Mouse (Mus musculus): ENCODE measurements around the gene Alyref. TPM values are rescaled to one million over a fixed set of nuclear protein-coding genes. Genes with fewer than 3 reads are reported as not detected.

Alyref gene
- 271 and 273 TPM in 2 replicates for polyA plus RNA-seq (2015; fragmentation: Nextera tagmentation; extraction: Ambion mirVana)

DNA sequence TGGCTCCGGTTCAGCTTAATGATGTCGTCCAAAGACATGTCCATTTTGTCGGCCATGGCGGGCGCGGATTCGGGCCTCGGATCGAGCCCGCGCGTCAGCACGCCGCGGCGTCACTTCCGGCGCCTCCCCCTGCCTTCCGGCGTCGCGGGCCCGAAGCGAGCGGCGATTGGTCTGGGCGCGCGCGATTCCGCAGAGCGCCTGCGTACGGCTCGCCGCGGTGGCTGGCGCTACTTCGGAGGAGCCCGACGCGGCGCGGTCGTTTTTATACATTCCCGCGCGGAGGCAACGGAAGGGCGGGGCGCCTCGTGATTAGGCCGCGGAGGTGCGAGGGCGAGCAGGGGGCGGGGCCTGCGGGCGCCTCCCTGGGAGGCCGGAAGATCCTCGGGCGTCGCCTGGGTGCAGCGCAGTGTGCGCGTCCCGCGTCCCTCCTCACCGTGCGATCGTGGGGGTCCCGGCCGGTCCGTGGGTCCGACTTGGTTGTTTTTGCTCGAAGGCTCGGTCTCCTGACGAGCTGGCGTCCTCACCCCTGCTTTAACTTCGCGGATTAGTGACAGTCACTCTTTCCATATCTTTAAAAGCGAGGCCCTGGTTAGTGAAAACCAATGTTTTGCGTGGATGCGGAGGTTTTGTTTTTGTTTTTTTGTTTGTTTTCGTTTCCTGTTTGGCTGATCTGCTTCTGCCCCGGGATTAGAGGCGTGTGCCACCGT lies at the start of gene Alyref, which contains the start of gene Anapc11:
Alyref (minus strand) TSS at position 83 of the 707 bp plus-strand sequence.
Anapc11 (plus strand) TSS at position 139 of the 707 bp plus-strand sequence.

GRCm38 (mm10) chr11:120643601-120643987 lies 45.4 kb upstream of the Alyref start, which contains the start of gene Pycr1:
TSS of gene Pycr1 (minus strand) at chr11:120643769.

GRCm38 (mm10) chr11:120633520-120634343 lies 35.6 kb upstream of the Alyref start, which contains the start of gene Mafg:
TSS of gene Mafg (minus strand) at chr11:120633600.

DNA sequence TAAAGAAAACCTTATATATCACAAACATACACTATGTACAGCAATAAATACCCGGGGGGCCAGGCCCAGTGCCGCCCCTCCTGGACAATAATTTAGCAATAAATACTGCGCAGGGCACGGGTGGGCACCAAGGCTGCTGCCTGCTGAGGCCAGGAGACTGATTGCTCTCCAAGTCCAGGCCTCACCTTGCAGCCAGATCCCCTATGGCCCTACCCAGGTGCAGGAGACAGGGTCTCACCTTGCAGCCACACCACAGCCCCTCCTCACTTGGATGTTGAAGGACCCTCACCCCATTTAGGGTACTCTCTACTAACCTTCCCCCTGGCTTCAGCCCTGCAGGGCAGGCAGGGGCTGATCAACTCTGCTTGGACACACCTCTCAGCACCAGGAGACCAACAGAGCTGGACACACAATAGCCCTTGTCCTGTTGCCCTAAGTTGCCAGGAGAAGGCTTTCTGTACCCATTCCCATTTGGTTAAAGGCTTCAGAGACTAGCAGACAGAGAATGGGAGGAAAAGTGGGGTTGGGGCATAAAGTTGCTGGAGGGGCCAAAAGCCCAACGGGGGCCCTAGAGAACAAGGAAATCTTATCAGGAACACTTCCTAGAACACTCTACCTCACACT lies 27.1 kb upstream of the Alyref start, which contains the start of gene Sirt7:
Sirt7 (minus strand) TSS at position 89 of the 624 bp plus-strand sequence.

DNA sequence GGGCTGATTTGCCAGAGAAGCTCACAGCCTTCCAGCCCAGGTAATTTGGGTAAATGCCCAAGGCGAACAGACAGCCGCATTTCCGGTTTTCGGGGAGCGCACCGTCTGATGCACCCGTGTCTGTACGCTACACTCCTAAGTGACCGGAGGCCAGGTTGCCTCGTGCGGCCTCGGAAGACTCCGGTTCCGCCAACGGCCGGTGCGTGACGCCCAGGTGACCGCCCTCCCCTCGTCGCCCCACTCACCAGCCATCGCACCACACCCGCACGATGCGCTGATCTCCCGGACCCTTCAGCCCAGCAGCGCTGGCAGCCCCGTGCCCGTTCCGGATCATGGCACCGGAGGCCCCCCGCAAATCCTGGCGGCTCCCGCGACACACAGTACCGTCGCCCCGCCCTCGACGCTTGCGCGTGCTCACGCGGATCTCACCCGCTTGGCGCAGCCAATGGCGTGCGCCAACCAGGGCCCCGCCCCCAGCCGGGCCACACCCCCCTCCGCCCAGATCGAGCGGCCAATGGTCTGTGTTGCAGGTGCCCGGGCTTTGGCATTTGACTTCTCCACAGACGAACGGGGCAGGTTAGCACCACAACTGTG lies 19.5 kb upstream of the Alyref start, which contains the start of gene Pcyt2:
Pcyt2 (minus strand) TSS at position 418 of the 594 bp plus-strand sequence.

DNA sequence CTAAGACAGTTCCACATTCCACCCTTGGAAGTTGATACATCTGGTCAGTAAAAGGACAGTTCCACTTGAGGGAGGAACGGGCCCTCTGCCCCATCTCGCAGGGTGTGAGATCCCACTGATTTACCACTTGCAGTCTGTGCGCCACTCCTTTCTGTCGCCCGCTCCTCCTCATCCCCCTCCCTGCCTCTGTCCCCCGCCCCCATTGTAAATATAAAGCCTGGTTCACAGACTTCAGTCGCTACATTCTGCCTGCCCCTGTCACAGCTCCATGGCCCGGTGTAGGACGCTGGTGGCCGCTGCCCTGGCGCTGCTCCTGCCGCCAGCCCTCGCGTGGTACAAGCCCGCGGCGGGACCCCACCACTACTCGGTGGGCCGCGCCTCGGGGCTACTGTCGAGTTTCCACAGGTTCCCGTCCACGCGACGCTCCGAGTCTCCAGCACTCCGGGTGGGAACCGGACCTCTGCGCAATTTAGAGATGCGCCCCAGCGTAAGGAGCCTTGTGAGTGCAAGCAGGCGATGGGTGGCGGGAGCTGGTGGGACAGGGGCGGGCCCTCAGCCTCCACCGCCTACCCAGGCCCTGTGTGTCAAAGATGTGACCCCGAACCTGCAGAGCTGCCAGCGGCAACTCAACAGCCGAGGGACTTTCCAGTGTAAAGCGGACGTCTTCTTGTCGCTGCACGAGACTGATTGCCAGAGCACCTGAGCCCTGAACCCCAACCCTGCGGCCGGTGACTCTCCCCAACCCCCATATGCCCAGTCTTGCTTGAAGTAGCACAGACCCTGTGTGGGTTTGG lies 10.3 kb upstream of the Alyref start, which contains the start of gene Npb:
Npb (plus strand) TSS at position 237 of the 794 bp plus-strand sequence.

GRCm38 (mm10) chr11:120581490-120582267 lies 16.5 kb downstream of the Alyref start, which contains the start of gene Arhgdia:
TSS of gene Arhgdia (minus strand) at chr11:120581624.

GRCm38 (mm10) chr11:120572752-120573584 lies 25.2 kb downstream of the Alyref start, which contains the start of gene P4hb:
TSS of gene P4hb (minus strand) at chr11:120573253.

GRCm38 (mm10) chr11:120550810-120551440 lies 47.2 kb downstream of the Alyref start, which contains the start of gene Ppp1r27:
TSS of gene Ppp1r27 (minus strand) at chr11:120551132.

DNA sequence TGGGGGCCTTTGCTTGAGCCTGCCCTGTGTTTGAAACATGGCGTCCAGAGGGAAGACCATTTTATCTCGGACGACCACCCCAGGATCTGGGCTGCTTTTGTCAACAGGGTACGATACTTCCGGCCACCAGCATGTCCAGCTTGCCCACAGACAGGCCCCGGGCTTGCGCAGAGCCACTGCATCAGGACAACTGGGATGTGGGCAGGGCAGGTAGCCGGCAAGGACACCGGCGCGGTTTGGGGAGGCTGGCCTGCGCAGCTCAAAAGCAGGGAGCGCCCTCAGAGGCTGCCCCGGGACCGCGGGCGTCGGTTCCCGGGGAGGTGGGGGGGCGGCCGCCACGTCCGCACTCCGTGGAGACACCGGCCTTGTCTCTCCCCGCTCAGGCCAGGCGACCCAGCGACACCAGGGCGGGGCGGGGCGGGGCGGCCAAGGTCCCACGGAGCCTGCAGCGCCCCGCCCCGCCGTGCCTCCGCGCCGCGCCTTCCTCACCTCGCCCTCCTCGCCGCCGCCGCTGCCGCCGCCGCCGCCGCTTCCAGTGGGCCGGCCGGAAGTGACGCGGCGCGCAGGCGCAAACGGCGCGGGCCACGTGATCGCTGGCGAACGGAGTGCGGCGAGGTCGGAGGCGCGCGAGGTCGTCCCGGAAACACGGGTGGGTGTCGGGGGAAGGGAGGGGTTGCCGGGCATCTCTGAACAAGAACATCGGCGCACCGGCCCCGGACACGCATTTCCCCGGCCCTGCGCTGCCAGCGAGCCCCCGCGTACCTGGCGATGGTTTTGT lies 48.8 kb downstream of the Alyref start, which contains the start of gene Mcrip1:
Mcrip1 (minus strand) TSS at position 560 of the 778 bp plus-strand sequence.

Small RNA genes within 50 kb of the gene (microRNA-seq; reads per million reads assigned to microRNA genes)
- gene Mir6936 (ENCODE audit: borderline replicate concordance, insufficient number of aligned reads) = not detected

Other genes with a start within 250 kb of the Alyref start
- gene Actg1, start 249.8 kb downstream of the Alyref start, polyA plus RNA-seq (2015; fragmentation: Nextera tagmentation; extraction: Ambion mirVana) = 924 and 1,111 TPM in 2 replicates
- gene Fscn2, start 236.8 kb downstream of the Alyref start, polyA plus RNA-seq (2015; fragmentation: Nextera tagmentation; extraction: Ambion mirVana) = 0.49 and 0.69 TPM in 2 replicates
- 15.2 and 21.4 TPM in 2 replicates for gene Faap100, start 219.6 kb downstream of the Alyref start, polyA plus RNA-seq (2015; fragmentation: Nextera tagmentation; extraction: Ambion mirVana)
- gene Nploc4, start 160.7 kb downstream of the Alyref start, polyA plus RNA-seq (2015; fragmentation: Nextera tagmentation; extraction: Ambion mirVana) = 20.4 and 26.7 TPM in 2 replicates
- not detected in 2 replicates for gene Tspan10, start 155.7 kb downstream of the Alyref start, polyA plus RNA-seq (2015; fragmentation: Nextera tagmentation; extraction: Ambion mirVana)
- not detected in 2 replicates for gene Pde6g, start 144.9 kb downstream of the Alyref start, polyA plus RNA-seq (2015; fragmentation: Nextera tagmentation; extraction: Ambion mirVana)
- gene Oxld1, start 140.3 kb downstream of the Alyref start, polyA plus RNA-seq (2015; fragmentation: Nextera tagmentation; extraction: Ambion mirVana) = 54.3 and 83.5 TPM in 2 replicates
- gene Ccdc137, start 140.2 kb downstream of the Alyref start, polyA plus RNA-seq (2015; fragmentation: Nextera tagmentation; extraction: Ambion mirVana) = 17.7 and 21.3 TPM in 2 replicates
- gene Arl16, start 130.8 kb downstream of the Alyref start, polyA plus RNA-seq (2015; fragmentation: Nextera tagmentation; extraction: Ambion mirVana) = 38.6 and 47.5 TPM in 2 replicates
- 164 and 216 TPM in 2 replicates for gene Mrpl12, start 113.8 kb downstream of the Alyref start, polyA plus RNA-seq (2015; fragmentation: Nextera tagmentation; extraction: Ambion mirVana)
- gene Slc25a10, start 106.5 kb downstream of the Alyref start, polyA plus RNA-seq (2015; fragmentation: Nextera tagmentation; extraction: Ambion mirVana) = 37.8 and 83.2 TPM in 2 replicates
- gene Gcgr, start 67.7 kb downstream of the Alyref start, polyA plus RNA-seq (2015; fragmentation: Nextera tagmentation; extraction: Ambion mirVana) = 2.4 and 2.5 TPM in 2 replicates
- 173 and 184 TPM in 2 replicates for gene Mcrip1, start 48.6 kb downstream of the Alyref start, polyA plus RNA-seq (2015; fragmentation: Nextera tagmentation; extraction: Ambion mirVana)
- 0.39 and 1.3 TPM in 2 replicates for gene Ppp1r27, start 47.2 kb downstream of the Alyref start, polyA plus RNA-seq (2015; fragmentation: Nextera tagmentation; extraction: Ambion mirVana)
- 393 and 466 TPM in 2 replicates for gene P4hb, start 25.1 kb downstream of the Alyref start, polyA plus RNA-seq (2015; fragmentation: Nextera tagmentation; extraction: Ambion mirVana)
- gene Arhgdia, start 16.7 kb downstream of the Alyref start, polyA plus RNA-seq (2015; fragmentation: Nextera tagmentation; extraction: Ambion mirVana) = 318 and 341 TPM in 2 replicates
- 152 and 197 TPM in 2 replicates for gene Anapc11, start 56 bp upstream of the Alyref start, polyA plus RNA-seq (2015; fragmentation: Nextera tagmentation; extraction: Ambion mirVana)
- gene Npb, start 10.1 kb upstream of the Alyref start, polyA plus RNA-seq (2015; fragmentation: Nextera tagmentation; extraction: Ambion mirVana) = 1.7 and 3.3 TPM in 2 replicates
- gene Pcyt2, start 19.6 kb upstream of the Alyref start, polyA plus RNA-seq (2015; fragmentation: Nextera tagmentation; extraction: Ambion mirVana) = 62.0 and 82.8 TPM in 2 replicates
- 33.3 and 62.9 TPM in 2 replicates for gene Sirt7, start 26.9 kb upstream of the Alyref start, polyA plus RNA-seq (2015; fragmentation: Nextera tagmentation; extraction: Ambion mirVana)
- 18.1 and 19.0 TPM in 2 replicates for gene Mafg, start 35.2 kb upstream of the Alyref start, polyA plus RNA-seq (2015; fragmentation: Nextera tagmentation; extraction: Ambion mirVana)
- gene Pycr1, start 45.4 kb upstream of the Alyref start, polyA plus RNA-seq (2015; fragmentation: Nextera tagmentation; extraction: Ambion mirVana) = 5.8 and 9.0 TPM in 2 replicates
- 0.22 and 0.95 TPM in 2 replicates for gene Myadml2, start 49.8 kb upstream of the Alyref start, polyA plus RNA-seq (2015; fragmentation: Nextera tagmentation; extraction: Ambion mirVana)
- gene Notum, start 62.8 kb upstream of the Alyref start, polyA plus RNA-seq (2015; fragmentation: Nextera tagmentation; extraction: Ambion mirVana) = 6.2 and 6.7 TPM in 2 replicates
- 103 and 122 TPM in 2 replicates for gene Aspscr1, start 74.6 kb upstream of the Alyref start, polyA plus RNA-seq (2015; fragmentation: Nextera tagmentation; extraction: Ambion mirVana)
- gene Cenpx, start 115.4 kb upstream of the Alyref start, polyA plus RNA-seq (2015; fragmentation: Nextera tagmentation; extraction: Ambion mirVana) = 228 and 364 TPM in 2 replicates
- 22.0 and 34.8 TPM in 2 replicates for gene Lrrc45, start 115.6 kb upstream of the Alyref start, polyA plus RNA-seq (2015; fragmentation: Nextera tagmentation; extraction: Ambion mirVana)
- 18.1 and 52.1 TPM in 2 replicates for gene Rac3, start 123.1 kb upstream of the Alyref start, polyA plus RNA-seq (2015; fragmentation: Nextera tagmentation; extraction: Ambion mirVana)
- gene Dcxr, start 128.9 kb upstream of the Alyref start, polyA plus RNA-seq (2015; fragmentation: Nextera tagmentation; extraction: Ambion mirVana) = 54.9 and 76.1 TPM in 2 replicates
- 16.6 and 17.6 TPM in 2 replicates for gene Cbr2, start 133.7 kb upstream of the Alyref start, polyA plus RNA-seq (2015; fragmentation: Nextera tagmentation; extraction: Ambion mirVana)
- gene Hmga1b, start 164.4 kb upstream of the Alyref start, polyA plus RNA-seq (2015; fragmentation: Nextera tagmentation; extraction: Ambion mirVana) = 0.79 and 2.2 TPM in 2 replicates
- gene Rfng, start 185.8 kb upstream of the Alyref start, polyA plus RNA-seq (2015; fragmentation: Nextera tagmentation; extraction: Ambion mirVana) = 19.7 and 21.2 TPM in 2 replicates
- 119 and 156 TPM in 2 replicates for gene Gps1, start 185.9 kb upstream of the Alyref start, polyA plus RNA-seq (2015; fragmentation: Nextera tagmentation; extraction: Ambion mirVana)
- 36.3 and 56.2 TPM in 2 replicates for gene Dus1l, start 198.0 kb upstream of the Alyref start, polyA plus RNA-seq (2015; fragmentation: Nextera tagmentation; extraction: Ambion mirVana)
- gene Fasn, start 226.2 kb upstream of the Alyref start, polyA plus RNA-seq (2015; fragmentation: Nextera tagmentation; extraction: Ambion mirVana) = 14.9 and 18.8 TPM in 2 replicates